Mouse (Mus musculus): ENCODE results near the gene E130218I03Rik. TPM values are rescaled to one million over a fixed set of nuclear protein-coding genes. Genes with fewer than 3 reads are reported as not detected.

The E130218I03Rik gene
- polyA plus RNA-seq, 1 experiment: 0.43 TPM

GRCm38 (mm10) chr4:134246719-134247258 is 3.3 kb downstream of the E130218I03Rik start, which contains the start of gene Gm30191:
Gm30191 (plus strand) TSS chr4:134246935.
- TF ChIP-seq E2F4 (IDR thresholded peaks at IDR 0.05; ENCODE audit: insufficient read depth): no peak
- no peak for TF ChIP-seq SRF (IDR thresholded peaks at IDR 0.05; ENCODE audit: control insufficient read depth, insufficient read length, low read depth)
- no peak for TF ChIP-seq MYOG (IDR thresholded peaks at IDR 0.05; ENCODE audit: control insufficient read depth in 1 of 3, insufficient read depth in 1 of 3, insufficient read length in 2 of 3, low read depth in 2 of 3)
- TF ChIP-seq POLR2AphosphoS2 (IDR thresholded peaks at IDR 0.05; ENCODE audit: insufficient read length, low read depth): no peak
- TF ChIP-seq TCF3 (IDR thresholded peaks at IDR 0.05; ENCODE audit: insufficient read length, low read depth): no peak
- TF ChIP-seq CEBPB (IDR thresholded peaks at IDR 0.05; ENCODE audit: insufficient read depth, poor library complexity, severe bottlenecking): no peak
- no peak for TF ChIP-seq TCF12 (IDR thresholded peaks at IDR 0.05; ENCODE audit: insufficient read depth, poor library complexity, severe bottlenecking)
- no peak for TF ChIP-seq MYOD1 (IDR thresholded peaks at IDR 0.05; ENCODE audit: control insufficient read depth in 1 of 3, insufficient read length in 2 of 3, low read depth in 2 of 3)
- no peak for TF ChIP-seq MAX (IDR thresholded peaks at IDR 0.05; ENCODE audit: low read depth)
- TF ChIP-seq USF1 (IDR thresholded peaks at IDR 0.05; ENCODE audit: low read depth): no peak
- no peak for TF ChIP-seq REST (IDR thresholded peaks at IDR 0.05; ENCODE audit: insufficient read depth, insufficient read length)
- TF ChIP-seq POLR2A (IDR thresholded peaks at IDR 0.05; ENCODE audit: insufficient read length, low read depth): no peak
- H3K27me3 ChIP-seq (ENCODE audit: control insufficient read depth, insufficient read depth, insufficient read length): peaks cover 40% of the 10 kb centered on the region
- peak within 1 kb of the TSS; percentile 34 for H3ac ChIP-seq (ENCODE audit: control insufficient read depth, insufficient read length)
- no peaks in the 10 kb centered on the region for H3K79me2 ChIP-seq (ENCODE audit: control insufficient read depth, insufficient read depth)
- H3K36me3 ChIP-seq (ENCODE audit: control insufficient read depth, insufficient read depth): no peaks in the 10 kb centered on the region
- peak within 1 kb of the TSS; percentile 93 for H3K4me2 ChIP-seq (ENCODE audit: low read depth)
- H3K4me3 ChIP-seq: peak within 1 kb of the TSS; percentile 44

DNA sequence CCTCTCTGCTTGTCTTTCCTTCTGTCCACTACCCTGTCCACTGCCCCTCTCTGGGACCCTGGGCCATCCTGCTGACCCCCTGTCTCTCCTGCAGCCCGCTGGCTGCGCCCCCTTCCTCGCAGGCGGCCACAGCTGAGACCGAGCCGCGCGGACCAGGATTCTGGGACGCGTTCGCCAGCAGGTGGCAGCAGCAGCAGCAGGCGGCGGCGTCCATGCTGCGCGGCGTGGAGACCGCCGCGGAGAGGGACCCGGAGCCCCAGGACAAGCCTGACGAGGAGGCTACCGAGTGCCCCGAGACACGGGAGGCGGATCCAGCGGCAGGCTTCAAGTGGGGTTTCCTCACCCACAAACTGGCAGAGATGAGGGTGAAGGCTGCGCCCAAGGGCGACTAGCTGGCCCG is 6.2 kb downstream of the E130218I03Rik start:
- Histone ChIP-seq H3ac (ENCODE audit: control insufficient read depth, insufficient read length) (no peak overlapping the region), H3K27me3 (ENCODE audit: control insufficient read depth, insufficient read depth, insufficient read length) (peaks cover 68% of the 10 kb centered on the region), H3K36me3 (ENCODE audit: control insufficient read depth, insufficient read depth) (no peaks in the 10 kb centered on the region), H3K4me2 (ENCODE audit: low read depth) (peak overlapping the region; percentile 34), H3K79me2 (ENCODE audit: control insufficient read depth, insufficient read depth) (no peaks in the 10 kb centered on the region), H3K4me3 (no peak overlapping the region)
- TF ChIP-seq REST (IDR thresholded peaks at IDR 0.05; ENCODE audit: insufficient read depth, insufficient read length) (no peak), POLR2AphosphoS2 (IDR thresholded peaks at IDR 0.05; ENCODE audit: insufficient read length, low read depth) (no peak), TCF12 (IDR thresholded peaks at IDR 0.05; ENCODE audit: insufficient read depth, poor library complexity, severe bottlenecking) (no peak)

DNA sequence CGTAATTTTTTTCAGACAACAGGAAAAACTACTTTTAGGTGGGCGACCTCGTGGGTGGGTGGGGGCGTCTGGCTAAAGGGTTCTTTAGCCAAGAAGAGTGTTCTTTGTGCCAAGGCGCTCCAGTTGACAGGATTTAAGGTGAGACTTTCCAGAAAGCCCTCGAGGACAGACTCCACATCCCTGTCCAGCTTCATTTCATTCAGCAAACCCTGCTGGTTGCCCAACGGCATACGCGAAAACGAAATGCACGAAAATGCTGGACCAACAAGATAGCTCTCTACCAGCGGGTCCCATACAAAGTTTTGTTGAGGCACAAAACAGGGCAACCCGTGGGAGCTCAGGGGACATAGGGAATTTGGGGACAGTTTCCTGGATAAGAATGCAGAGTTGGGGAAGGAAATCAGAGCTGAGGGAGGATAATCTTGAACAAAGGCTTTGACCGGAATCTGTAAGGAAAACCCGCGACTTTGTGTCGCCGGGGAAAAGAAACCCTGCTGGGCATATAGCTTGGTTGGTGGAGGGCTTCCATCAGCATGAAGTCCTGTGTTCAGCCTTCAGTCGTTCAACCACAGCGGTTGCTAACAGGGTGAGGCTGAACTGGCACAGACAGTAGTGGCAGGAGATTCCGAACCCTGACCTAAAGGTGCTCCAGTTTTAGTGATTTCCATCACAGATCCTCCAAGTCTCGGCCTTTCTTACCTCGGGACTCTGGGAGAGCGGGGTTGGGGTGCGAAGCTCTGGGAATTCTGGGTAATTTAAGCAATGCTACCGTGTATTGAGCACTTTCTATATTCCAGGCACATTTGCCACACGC is 6.9 kb downstream of the E130218I03Rik start:
- H3K27me3 ChIP-seq (ENCODE audit: control insufficient read depth, insufficient read depth, insufficient read length): peaks cover 73% of the 10 kb centered on the region
- H3K4me3 ChIP-seq: no peak overlapping the region
- no peak overlapping the region for H3ac ChIP-seq (ENCODE audit: control insufficient read depth, insufficient read length)
- peak overlapping the region; percentile 34 for H3K4me2 ChIP-seq (ENCODE audit: low read depth)
- H3K79me2 ChIP-seq (ENCODE audit: control insufficient read depth, insufficient read depth): no peaks in the 10 kb centered on the region
- no peak for TF ChIP-seq USF1 (IDR thresholded peaks at IDR 0.05; ENCODE audit: low read depth)
- no peak for TF ChIP-seq CEBPB (IDR thresholded peaks at IDR 0.05; ENCODE audit: insufficient read depth, poor library complexity, severe bottlenecking)
- no peak for TF ChIP-seq TCF3 (IDR thresholded peaks at IDR 0.05; ENCODE audit: insufficient read length, low read depth)
- TF ChIP-seq MYOD1 (IDR thresholded peaks at IDR 0.05; ENCODE audit: control insufficient read depth in 1 of 3, insufficient read length in 2 of 3, low read depth in 2 of 3): no peak
- no peak for TF ChIP-seq REST (IDR thresholded peaks at IDR 0.05; ENCODE audit: insufficient read depth, insufficient read length)
- no peak for TF ChIP-seq POLR2AphosphoS2 (IDR thresholded peaks at IDR 0.05; ENCODE audit: insufficient read length, low read depth)
- no peak for TF ChIP-seq E2F4 (IDR thresholded peaks at IDR 0.05; ENCODE audit: insufficient read depth)
- no peak for TF ChIP-seq MAX (IDR thresholded peaks at IDR 0.05; ENCODE audit: low read depth)
- no peak for TF ChIP-seq TCF12 (IDR thresholded peaks at IDR 0.05; ENCODE audit: insufficient read depth, poor library complexity, severe bottlenecking)
- no peak for TF ChIP-seq MYOG (IDR thresholded peaks at IDR 0.05; ENCODE audit: control insufficient read depth in 1 of 3, insufficient read depth in 1 of 3, insufficient read length in 2 of 3, low read depth in 2 of 3)
- TF ChIP-seq POLR2A (IDR thresholded peaks at IDR 0.05; ENCODE audit: insufficient read length, low read depth): no peak
- no peak for TF ChIP-seq SRF (IDR thresholded peaks at IDR 0.05; ENCODE audit: control insufficient read depth, insufficient read length, low read depth)
- H3K36me3 ChIP-seq (ENCODE audit: control insufficient read depth, insufficient read depth): no peaks in the 10 kb centered on the region

DNA sequence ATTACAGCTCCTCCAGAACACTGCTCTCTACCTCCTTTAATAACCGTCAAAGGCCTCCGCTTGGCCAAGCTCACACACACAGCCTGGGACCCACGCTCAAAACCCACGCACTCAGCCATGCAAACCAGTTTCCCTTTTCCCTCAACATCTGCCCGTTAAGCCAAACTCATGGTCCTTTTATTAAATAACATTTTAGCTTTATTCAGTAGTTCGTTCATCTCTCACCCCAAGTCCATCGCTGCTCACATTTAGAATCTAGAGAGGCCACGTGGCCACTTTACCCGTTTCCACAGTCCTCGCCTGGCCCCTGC is 7.4 kb downstream of the E130218I03Rik start:
- H3K4me2 ChIP-seq (ENCODE audit: low read depth): peak overlapping the region; percentile 8
- H3ac ChIP-seq (ENCODE audit: control insufficient read depth, insufficient read length): no peak overlapping the region
- no peak overlapping the region for H3K4me3 ChIP-seq
- H3K79me2 ChIP-seq (ENCODE audit: control insufficient read depth, insufficient read depth): no peaks in the 10 kb centered on the region
- no peaks in the 10 kb centered on the region for H3K36me3 ChIP-seq (ENCODE audit: control insufficient read depth, insufficient read depth)
- TF ChIP-seq CEBPB (IDR thresholded peaks at IDR 0.05; ENCODE audit: insufficient read depth, poor library complexity, severe bottlenecking) (no peak), E2F4 (IDR thresholded peaks at IDR 0.05; ENCODE audit: insufficient read depth) (no peak), TCF12 (IDR thresholded peaks at IDR 0.05; ENCODE audit: insufficient read depth, poor library complexity, severe bottlenecking) (no peak), POLR2A (IDR thresholded peaks at IDR 0.05; ENCODE audit: insufficient read length, low read depth) (no peak), MYOG (IDR thresholded peaks at IDR 0.05; ENCODE audit: control insufficient read depth in 1 of 3, insufficient read depth in 1 of 3, insufficient read length in 2 of 3, low read depth in 2 of 3) (no peak), MAX (IDR thresholded peaks at IDR 0.05; ENCODE audit: low read depth) (no peak), SRF (IDR thresholded peaks at IDR 0.05; ENCODE audit: control insufficient read depth, insufficient read length, low read depth) (no peak), MYOD1 (IDR thresholded peaks at IDR 0.05; ENCODE audit: control insufficient read depth in 1 of 3, insufficient read length in 2 of 3, low read depth in 2 of 3) (no peak), USF1 (IDR thresholded peaks at IDR 0.05; ENCODE audit: low read depth) (no peak), TCF3 (IDR thresholded peaks at IDR 0.05; ENCODE audit: insufficient read length, low read depth) (no peak), REST (IDR thresholded peaks at IDR 0.05; ENCODE audit: insufficient read depth, insufficient read length) (no peak), POLR2AphosphoS2 (IDR thresholded peaks at IDR 0.05; ENCODE audit: insufficient read length, low read depth) (no peak)
- H3K27me3 ChIP-seq (ENCODE audit: control insufficient read depth, insufficient read depth, insufficient read length): peaks cover 73% of the 10 kb centered on the region

Measured in myocyte (in vitro differentiated cells).